Mouse (Mus musculus) left cerebral cortex, postnatal 14 days (tissue): ENCODE measurements around the gene Chic2. TPM values are rescaled to one million over a fixed set of nuclear protein-coding genes. Genes with fewer than 3 reads are reported as not detected.

Experiments used
- DNase-seq, 2 experiments: peaks; one replicate each; pipeline ENCODE4 v3.0.0; 2021 to 2022; ENCODE audit warnings: low spot score in 2 of 2, mixed read lengths in 1 of 2
- intact Hi-C: fragments of 180-260 bp; cut with DNase I; formaldehyde crosslinking; loops from one replicate; pipeline ENCODE4 v1.15.1; 2025
- total RNA-seq, 2 experiments: library from RNA; stranded (reverse); gene quantifications; 2 replicates each; pipeline ENCODE4 v1.2.3; 2021

Chic2 gene
- total RNA-seq, 2 experiments from 2014 or later: 23.6 to 25.7 TPM

DNA sequence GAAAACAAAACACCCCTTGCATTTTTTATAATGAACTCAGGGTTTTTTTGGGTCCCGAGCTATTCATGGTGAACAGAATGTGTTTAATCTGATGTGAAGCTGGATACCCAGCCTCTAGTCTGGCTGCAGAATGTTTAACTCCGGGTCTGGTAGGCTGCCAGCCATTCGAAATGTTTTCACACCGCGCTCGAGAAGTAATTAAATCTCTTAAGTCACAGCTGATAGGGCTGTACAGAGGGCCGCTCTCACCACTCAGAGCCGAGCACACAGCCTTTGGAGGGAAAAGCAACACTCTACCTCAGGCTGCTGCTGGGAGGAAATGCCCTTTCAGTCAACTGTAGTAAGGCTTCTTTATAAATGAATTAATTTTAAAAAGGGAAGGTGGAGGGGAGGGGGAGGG, 49.6 kb downstream of the Chic2 start:
- intact Hi-C loops: no loop called here
- peak; percentile 64 to 75 for DNase-seq

- intact Hi-C loops: no loop called here
- no peak for DNase-seq
Observed at GRCm38 (mm10) chr5:74984101-74984500, 60.5 kb downstream of the Chic2 start.

GRCm38 (mm10) chr5:74980574-74980973, 64.0 kb downstream of the Chic2 start:
- intact Hi-C loops: no loop called here

GRCm38 (mm10) chr5:74980154-74980553, 64.4 kb downstream of the Chic2 start:
- intact Hi-C loops: no loop called here
- no peak for DNase-seq

More at GRCm38 (mm10) chr5:74980574-74980973, 64.0 kb downstream of the Chic2 start:
- no peak for DNase-seq

DNA sequence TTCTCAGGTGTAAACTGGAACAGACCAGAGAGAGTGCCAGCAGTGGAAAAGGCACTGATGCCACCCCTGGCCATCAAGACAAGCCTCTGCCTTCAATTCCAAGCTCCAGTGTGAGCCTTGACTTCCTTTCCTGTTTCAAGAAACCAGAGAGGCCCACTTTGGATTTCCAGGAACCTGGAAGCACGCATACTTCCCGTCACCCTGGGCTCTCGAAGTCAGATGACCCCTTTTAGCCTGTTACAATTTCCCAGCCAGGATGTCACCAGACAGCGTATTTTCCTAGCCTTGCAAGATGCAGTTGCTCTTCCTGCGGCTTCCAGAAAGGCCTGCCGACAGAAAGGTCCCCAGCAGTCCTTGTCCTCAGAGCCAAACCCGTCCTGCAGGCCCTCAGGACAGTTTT, 65.0 kb downstream of the Chic2 start:
- DNase-seq: no peak
- intact Hi-C loops: no loop called here

DNA sequence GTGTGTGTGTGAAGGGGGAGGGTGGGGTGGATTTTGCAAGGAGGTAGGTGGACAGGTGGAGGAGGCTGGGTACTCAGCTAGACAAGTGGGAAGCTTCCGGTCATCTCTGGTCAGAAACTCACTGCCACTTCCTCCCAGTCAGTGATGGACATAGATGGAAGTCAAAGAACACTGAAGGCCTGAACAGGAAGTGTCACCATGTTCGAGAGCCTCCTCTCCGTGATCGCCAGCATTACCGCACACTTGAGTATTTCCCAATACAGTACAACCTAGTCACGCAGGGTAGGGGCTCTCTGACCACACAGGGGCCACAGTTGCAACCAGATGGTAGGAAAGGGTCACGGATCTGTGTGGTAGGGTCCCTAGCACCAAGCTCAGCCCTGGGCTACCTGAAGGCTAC, 69.1 kb downstream of the Chic2 start:
- intact Hi-C loops: no loop called here
- no peak for DNase-seq

GRCm38 (mm10) chr5:74974726-74975411, 69.7 kb downstream of the Chic2 start:
- intact Hi-C loops: no loop called here
- DNase-seq: peak in 1 of 2 experiments; percentile 26

DNA sequence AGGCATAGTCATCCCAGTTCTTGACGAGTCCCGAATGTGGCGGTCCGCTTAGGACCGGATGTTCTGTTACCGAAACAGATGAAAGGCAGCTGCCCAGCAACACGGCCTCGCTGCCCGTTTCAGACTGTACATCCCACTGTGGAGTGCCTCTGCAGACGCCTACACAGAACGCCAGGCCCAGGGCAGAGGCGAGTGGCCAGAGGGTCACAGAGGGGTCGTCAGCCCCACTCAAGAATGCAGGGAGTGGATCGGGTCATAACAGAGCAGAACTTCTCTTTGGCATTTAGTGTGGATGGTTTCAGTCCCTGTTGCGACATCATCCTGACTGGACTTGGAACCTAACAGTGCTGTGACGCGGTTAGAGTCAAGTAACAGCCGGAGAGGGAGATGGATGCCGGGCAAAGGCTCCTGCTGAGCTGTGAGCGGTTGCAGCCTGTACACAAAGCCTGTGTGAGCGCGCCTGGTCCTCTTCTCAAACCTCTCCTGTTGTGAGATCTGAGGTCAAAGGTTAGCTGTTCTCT, 70.5 kb downstream of the Chic2 start:
- intact Hi-C loops: no loop called here
- no peak for DNase-seq

GRCm38 (mm10) chr5:74971418-74971817, 73.2 kb downstream of the Chic2 start:
- DNase-seq: no peak
- intact Hi-C loops: no loop called here

- intact Hi-C loops: no loop called here
- peak in 1 of 2 experiments; percentile 24 for DNase-seq
Observed at GRCm38 (mm10) chr5:74969341-74969740, 75.2 kb downstream of the Chic2 start.

- intact Hi-C loops: no loop called here
- no peak for DNase-seq
Observed at GRCm38 (mm10) chr5:74967882-74968281, 76.7 kb downstream of the Chic2 start.

GRCm38 (mm10) chr5:74966891-74967290, 77.7 kb downstream of the Chic2 start:
- intact Hi-C loops: no loop called here
- DNase-seq: no peak

DNA sequence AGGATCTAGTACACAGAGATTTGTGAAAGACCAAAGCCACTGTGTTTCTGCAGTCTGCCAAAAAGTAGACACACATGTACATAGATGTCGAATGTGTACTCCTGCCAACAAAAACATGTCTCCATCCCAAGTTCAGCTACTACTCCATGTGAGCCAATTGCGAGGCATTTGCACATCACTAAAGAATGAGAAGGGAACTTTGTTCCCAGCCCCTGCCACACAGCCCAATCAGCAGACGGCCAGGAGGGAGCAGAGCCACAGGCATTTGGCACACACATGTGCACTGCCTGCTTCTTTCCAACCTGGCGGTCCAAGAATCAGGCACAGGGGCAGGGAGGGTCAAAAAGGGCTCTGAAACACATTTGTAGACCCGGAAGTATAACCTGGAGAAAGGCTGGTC, 81.8 kb downstream of the Chic2 start:
- intact Hi-C loops: loop anchor here (5.0 kb wide), 1 partner anchor 180 kb away; no protein-coding TSS in a partner anchor
- DNase-seq: no peak

DNA sequence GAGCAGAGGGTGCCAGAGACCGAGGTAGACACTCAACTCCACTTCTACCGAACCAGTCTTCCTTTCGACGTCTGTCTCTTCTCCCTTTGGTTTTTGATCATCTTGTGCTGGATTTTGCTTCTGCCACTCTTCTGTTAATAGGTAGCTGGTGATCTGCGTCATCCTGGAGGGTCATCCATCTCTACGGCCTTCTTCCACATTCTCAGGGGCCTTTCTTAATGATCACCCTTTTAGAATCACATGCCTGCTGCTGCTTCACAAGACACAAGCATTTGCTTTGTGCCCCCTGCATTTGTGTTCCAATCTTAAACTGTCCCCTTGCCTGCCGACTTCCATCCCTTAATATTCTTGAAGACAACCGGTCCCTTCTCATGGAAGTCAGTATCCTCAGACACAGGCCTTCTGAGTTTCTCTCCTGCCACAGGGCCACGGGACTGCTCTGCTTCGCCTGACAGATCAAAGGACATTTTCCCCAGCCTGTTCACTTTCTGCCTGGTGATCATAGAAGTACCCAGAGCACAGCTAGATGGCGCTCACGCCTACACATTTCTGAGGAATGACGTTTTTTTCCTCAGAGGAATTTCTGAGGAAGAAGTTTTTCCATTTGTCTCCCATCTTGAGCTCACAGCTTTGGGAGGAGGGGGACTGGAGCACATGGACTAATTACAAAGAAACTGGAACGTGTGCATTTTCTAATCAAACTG, 83.6 kb downstream of the Chic2 start:
- DNase-seq: peak; percentile 63 to 72
- intact Hi-C loops: loop anchor here (5.0 kb wide), 1 partner anchor 181 kb away; no protein-coding TSS in a partner anchor

DNA sequence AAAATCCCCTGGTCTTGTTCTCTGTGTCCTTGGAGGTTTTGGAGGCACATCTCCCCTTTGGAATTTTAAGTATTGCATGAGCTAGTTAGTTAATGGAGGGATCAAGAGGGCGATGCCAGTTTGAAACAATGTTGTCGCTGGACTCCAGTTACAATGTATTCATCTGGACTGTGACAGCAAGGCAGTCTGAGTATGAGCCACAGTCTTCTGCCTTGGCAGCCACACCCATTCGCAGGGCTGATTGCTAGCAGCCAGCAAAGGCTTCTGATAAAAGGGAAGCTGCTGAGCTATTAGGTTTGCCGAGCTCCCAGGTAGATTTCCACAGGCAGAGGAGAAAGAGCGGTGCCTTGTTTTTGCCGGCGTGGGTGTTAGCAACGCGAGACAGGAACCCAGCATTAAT, 84.3 kb downstream of the Chic2 start:
- intact Hi-C loops: loop anchor here (5.0 kb wide), 1 partner anchor 182 kb away; no protein-coding TSS in a partner anchor
- no peak for DNase-seq

GRCm38 (mm10) chr5:74957293-74958076, 87.1 kb downstream of the Chic2 start:
- DNase-seq: no peak
- intact Hi-C loops: no loop called here

DNA sequence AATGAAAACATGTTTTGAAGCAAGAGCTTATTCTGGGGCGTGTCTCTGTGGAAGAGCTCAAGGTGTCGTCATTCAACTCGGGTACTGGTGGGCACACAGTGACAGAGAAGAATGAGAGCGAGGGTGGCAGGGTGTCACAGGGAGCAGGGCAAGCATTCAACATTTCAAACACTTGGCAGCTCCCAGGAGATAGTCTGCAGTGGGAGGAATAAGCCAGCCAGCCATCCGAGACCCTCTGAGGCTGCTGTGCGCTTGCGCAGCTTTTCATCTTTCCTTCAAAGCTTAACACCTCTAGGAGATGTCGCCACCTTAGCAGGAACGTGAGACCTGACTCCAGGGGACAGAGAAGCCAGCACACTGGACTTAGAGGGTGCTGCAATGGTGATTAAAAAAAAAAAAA, 88.2 kb downstream of the Chic2 start:
- no peak for DNase-seq
- intact Hi-C loops: no loop called here

GRCm38 (mm10) chr5:74955565-74955964, 89.0 kb downstream of the Chic2 start:
- DNase-seq: no peak
- intact Hi-C loops: no loop called here

DNA sequence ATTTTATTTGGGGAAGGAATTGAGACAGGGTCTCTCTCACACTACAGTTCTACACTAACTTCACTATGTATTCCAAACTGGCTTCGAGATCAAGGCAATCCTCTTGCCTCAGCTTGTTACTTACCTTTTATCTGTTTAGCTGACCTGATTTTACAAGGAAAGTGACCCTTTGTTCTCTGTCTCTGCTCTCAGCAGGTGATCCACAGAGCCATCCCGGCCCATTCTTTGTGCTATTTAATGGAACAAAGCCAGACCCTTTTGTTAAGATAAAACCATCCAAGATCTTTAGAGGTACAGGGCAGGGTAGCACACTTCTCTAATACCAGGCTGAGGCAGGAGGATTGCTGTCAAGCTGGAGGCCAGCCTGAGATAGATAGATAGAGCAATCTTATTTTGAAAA, 91.6 kb downstream of the Chic2 start:
- no peak for DNase-seq
- intact Hi-C loops: no loop called here

GRCm38 (mm10) chr5:74951375-74951774, 93.2 kb downstream of the Chic2 start:
- intact Hi-C loops: no loop called here

More at GRCm38 (mm10) chr5:74951375-74951774, 93.2 kb downstream of the Chic2 start:
- no peak for DNase-seq
